Mouse (Mus musculus) MEL (cell line): ENCODE measurements around the gene Rgs17.

Experiments
- CHD2 ChIP-seq: IDR thresholded peaks from 2 replicates; pipeline ENCODE4 v1.6.1; 2011; ENCODE audit warnings: low read length, improper control_type of control experiment
- NRF1 ChIP-seq: IDR thresholded peaks from 2 replicates; pipeline ENCODE4 v1.6.1; 2014; ENCODE audit warnings: low read depth, mild to moderate bottlenecking, inconsistent platforms, low read length, improper control_type of control experiment, moderate library complexity; ENCODE audit not compliant: poor library complexity, insufficient read depth, severe bottlenecking

- no peak for TF ChIP-seq NRF1
- TF ChIP-seq CHD2 = no peak
Measured at GRCm38 (mm10) chr10:5823291-5823739, 98.9 kb downstream of the Rgs17 start.
